Mouse (Mus musculus): ENCODE measurements at regions not wholly inside any gene's neighbourhood (a gene's known extent, or its start where the extent isn't known, plus 50 kb on each side); places are given as distances from the start of the nearest gene placed in this dataset.

DNA sequence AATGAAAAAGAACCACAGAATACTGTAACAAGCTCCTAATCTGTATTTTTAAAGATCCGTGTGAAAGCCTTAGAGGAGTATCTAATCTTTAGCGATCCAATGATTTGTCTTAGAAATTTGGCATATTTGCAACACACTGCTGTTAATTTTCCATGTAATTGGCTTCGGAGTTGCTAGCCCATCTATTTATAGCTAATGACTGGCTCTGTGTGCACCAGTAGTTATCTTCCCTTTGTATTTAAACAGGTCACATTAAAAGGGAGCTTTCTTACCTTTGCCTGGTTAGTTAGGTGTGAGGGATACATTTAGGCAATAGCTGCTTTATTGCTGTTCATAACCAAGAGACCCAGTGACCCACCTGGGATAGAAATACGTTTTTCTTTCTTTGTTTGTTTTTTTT is 256.3 kb upstream of the Mme start:
- no peak for DNase-seq (ENCODE audit: low spot score)

- no peak for DNase-seq (ENCODE audit: low spot score)
Observed at GRCm38 (mm10) chr3:62976906-62977305, 264.4 kb upstream of the Mme start.

DNA sequence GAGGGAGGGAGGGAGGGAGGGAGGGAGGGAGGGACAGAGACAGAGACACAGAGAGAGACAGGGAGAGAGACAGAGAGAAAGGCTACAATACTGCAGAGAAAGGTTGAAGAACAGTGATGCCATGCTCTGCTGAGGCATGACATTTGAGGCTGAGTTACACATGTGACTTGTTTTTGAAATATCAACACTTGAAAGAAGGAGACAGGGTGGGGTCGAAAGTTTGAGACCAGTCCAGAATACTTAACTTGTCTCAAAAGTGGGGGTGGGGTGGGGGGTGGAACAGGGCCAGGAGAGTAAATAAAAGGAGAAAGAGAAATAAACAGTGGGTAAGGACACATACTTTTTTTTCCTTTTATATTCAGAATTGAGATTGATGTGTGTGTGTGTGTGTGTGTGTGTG is 278.1 kb upstream of the Mme start:
- no peak for DNase-seq (ENCODE audit: low spot score)

GRCm38 (mm10) chr3:62962608-62963007 is 278.7 kb upstream of the Mme start:
- DNase-seq (ENCODE audit: low spot score), result no peak

GRCm38 (mm10) chr3:62945356-62945755 is 296.0 kb upstream of the Mme start:
- DNase-seq (ENCODE audit: low spot score), result no peak

DNA sequence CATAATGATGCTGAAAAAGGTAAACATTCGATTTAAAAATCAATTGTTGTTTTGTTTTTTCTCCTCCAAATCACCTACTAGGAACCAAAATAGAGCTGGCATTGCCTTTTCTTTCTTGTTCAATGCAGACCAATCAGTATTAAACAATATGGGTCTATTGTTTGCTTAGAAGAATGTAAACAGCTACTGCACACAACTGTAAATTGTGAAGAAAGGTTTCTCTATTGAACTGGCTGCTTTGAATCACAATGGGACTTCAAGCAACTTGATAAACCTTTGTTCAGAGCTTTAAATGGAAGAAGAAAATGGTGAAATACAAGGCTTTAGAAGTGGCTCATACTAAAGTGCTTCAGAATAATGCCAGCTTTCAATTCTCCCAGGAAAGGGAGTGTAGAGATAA is 302.7 kb upstream of the Mme start:
- DNase-seq (ENCODE audit: low spot score), result no peak

- peak; percentile 55 for DNase-seq (ENCODE audit: low spot score)
Observed at GRCm38 (mm10) chr3:62924441-62924840, 316.9 kb upstream of the Mme start.

GRCm38 (mm10) chr3:62916899-62917298 is 312.0 kb upstream of the Gpr149 start:
- DNase-seq (ENCODE audit: low spot score), result no peak

DNA sequence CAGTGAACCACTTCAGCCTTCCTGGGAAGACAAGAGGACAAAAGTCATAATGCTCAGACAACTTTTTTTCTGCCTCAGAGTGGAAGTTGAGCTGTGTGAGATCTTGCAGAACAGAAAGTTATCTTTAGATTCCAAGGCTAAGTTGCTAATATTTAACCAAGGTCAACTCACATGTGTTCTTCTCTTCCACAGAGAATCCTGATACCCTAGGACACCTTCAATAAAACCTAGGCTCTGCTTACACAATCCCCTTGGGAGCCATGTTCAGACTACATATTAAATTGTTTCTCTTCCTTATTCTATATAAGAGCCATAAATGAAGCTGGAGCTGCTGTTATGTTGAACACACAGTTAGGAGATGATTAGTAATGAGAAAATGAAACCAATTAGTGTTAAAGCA is 280.2 kb upstream of the Gpr149 start:
- no peak for DNase-seq (ENCODE audit: low spot score)

- no peak for DNase-seq (ENCODE audit: low spot score)
Observed at GRCm38 (mm10) chr3:62882310-62883073, 277.6 kb upstream of the Gpr149 start.

- no peak for DNase-seq (ENCODE audit: low spot score)
Observed at GRCm38 (mm10) chr3:62860731-62861130, 255.8 kb upstream of the Gpr149 start.

- no peak for DNase-seq (ENCODE audit: low spot score)
Observed at GRCm38 (mm10) chr3:62835695-62836476, 230.9 kb upstream of the Gpr149 start.

DNA sequence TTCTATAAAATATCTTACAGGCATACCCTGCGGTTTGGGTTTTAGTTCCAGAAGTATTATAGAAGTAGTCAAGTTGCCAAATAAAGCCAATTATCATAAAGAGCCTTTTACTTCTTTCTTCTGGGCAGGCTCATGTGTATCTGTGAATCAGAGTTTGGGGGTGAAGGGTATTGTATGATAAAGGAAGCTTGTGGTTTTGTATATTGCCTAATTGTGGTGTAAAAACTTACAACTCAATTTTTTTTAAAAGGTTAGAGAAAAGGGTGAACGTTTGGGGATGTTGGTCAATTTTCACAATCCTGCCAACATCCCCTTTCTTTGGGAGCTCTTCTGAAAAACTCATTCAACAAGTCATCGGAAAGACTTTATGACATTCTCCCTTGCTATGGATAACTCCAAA is 219.0 kb upstream of the Gpr149 start:
- no peak for DNase-seq (ENCODE audit: low spot score)

- no peak for DNase-seq (ENCODE audit: low spot score)
Observed at GRCm38 (mm10) chr3:62801044-62801443, 196.1 kb upstream of the Gpr149 start.

DNA sequence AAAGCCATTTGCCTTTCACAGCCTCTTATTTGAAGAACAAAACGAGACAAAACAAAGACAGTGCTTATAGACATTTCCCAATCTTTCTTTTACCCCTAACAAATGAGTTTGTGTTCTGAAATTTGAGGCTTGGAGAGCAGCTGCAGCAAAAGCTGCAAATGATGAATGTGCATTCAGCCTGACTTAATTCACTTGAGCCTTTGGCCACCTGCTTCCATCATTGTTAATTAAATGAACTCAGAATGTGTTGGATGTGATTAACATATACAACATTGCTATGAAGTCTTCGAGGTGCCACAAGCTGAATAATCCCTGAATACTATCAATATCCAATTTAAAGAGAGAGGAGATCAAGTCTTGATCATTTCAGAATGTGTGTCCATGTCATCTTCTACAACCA is 181.3 kb upstream of the Gpr149 start:
- no peak for DNase-seq (ENCODE audit: low spot score)
